Mouse (Mus musculus): ENCODE data around the gene Myh2.

DNA sequence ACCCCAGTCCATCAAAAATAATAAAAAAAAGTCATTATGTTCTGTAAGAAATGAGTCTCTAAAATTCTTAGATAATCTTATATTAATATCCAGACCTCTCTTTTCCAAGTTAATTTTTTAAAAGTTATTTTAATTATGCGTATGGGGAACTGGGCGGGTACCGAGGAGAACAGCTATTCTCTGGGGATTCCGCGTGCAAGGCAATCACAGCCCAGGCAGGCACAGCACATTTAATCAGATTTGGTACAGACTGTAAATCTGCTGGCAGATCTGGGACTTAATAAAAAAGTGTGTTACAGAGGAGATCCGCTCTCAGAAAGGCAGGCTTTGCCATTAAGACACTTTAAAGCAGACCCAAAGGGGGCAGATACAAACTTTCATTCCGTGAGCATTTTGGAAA lies 45.9 kb upstream of the Myh2 start:
- TF ChIP-seq POLR2A (IDR thresholded peaks at IDR 0.05; ENCODE audit: borderline replicate concordance, extremely low read depth, insufficient read depth, insufficient read length, poor library complexity, severe bottlenecking): no peak
- TF ChIP-seq CTCF (IDR thresholded peaks at IDR 0.05; ENCODE audit: borderline replicate concordance, extremely low read depth, insufficient read depth, insufficient read length): no peak

Measured in brain, embryonic 14.5 days (tissue).